Mouse (Mus musculus) left cerebral cortex, adult 11 months (tissue): ENCODE measurements around the gene Gm20431.

Source experiments
- DNase-seq: peaks from one replicate; pipeline ENCODE4 v3.0.0; 2022; ENCODE audit warnings: low spot score

The Gm20431 gene

DNA sequence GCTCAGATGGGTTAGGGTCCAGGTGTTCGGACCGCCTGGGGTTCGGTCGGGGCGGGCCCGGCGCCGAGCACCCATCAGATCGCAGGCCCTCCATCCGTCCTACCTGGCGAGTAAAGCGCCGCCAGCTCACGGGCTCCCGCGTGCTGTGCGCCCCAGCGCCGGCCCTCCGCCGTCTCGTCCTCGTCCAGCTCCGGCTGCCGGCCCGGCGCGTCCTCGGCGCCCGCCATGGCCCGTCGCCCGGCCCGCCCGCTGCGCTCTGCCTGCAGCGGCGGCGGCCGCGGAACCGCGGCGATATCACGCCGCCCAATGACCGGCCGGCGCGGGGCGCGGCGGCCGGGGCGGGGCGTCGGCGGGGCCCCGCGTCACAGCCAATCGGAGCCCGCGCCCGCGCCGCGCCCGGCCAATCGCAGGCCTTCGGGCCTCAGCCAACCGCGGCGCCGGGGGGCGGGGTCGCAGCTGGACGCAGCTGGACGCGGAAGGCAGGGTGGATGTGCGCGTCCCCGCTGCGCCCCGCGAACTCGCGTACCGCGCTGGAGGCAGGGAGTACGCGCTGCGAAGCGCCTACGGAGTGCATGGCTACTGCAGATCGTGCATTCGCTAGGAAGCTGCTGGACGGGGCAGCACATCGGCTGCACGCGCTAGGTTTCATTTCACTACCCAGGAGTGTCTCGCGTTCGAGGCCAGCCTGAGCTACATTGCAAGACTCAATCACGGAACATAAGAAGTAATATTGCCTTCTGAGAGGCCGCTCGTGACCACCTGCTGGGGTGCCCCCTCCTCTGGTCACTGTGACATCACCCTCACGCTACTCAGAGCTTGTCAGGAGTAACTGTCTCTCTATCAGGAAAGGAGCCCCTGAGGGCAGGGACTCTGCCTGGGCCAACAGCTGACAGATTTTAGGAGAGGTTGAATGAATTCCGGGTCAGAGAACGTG, at the start of gene Gm20431:
Gene Gm20431, minus strand, starts transcription at position 227 of the 934 bp plus-strand sequence.
- peak; percentile 90 for DNase-seq

DNA sequence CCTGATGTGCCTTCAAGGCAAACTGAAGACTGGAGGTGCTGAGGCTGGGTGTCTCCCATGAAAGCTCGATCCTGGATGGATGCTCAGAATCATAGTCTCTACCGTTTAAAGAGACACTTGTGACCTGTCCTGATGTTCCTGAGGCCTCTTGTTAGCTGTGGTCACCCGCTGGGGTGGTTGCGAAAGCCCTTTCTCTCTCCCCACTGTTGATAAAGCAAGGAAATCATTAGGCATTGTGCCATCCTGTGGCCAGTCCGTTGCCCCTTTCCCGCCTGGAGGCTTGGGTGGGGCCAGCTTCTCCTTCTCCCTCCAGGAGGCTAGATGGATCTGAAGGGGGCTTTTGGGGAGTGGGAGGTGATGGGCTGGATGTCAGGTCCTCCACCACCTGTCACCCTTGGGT, 49.3 kb upstream of the Gm20431 start:
- DNase-seq, result no peak

DNA sequence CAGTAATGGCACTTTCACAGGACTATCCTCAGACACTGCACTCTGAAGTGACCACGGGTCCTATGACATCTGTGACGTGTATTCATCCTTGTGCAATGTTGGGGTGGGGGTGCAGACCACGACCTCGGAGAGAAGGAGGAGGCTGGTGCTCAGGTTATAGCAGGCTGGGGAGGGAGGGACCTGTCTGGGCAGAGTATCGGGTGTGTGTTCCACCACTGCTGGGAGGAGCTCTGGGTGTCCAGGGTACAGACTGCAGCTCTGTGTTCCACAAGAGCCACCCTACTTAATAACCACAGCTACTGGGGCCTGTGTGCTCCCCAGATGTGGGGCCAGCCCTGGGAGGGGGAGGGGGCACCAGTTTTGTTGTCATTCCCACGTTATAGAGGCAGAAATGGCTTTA, 48.7 kb upstream of the Gm20431 start:
- no peak for DNase-seq

DNA sequence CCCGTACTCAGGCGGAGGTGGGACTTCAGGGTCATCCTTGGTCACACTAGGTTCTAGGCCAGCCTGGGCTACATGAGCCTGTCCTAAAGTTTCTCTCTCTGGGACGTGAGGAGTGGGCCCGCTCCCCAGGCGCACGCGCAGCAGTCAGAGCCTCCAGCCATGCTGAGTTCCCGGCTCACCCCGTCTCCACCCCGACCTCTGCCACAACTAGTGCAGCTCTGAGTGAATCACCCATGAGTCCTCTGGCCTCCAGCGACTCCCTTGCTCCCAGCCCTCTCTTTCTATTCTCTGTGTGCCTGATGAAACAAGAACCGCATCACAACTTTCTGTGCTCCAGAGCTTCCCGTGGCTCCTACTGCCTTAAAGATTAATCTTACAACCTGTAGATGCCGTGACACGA, 47.1 kb upstream of the Gm20431 start:
- DNase-seq, result no peak

DNA sequence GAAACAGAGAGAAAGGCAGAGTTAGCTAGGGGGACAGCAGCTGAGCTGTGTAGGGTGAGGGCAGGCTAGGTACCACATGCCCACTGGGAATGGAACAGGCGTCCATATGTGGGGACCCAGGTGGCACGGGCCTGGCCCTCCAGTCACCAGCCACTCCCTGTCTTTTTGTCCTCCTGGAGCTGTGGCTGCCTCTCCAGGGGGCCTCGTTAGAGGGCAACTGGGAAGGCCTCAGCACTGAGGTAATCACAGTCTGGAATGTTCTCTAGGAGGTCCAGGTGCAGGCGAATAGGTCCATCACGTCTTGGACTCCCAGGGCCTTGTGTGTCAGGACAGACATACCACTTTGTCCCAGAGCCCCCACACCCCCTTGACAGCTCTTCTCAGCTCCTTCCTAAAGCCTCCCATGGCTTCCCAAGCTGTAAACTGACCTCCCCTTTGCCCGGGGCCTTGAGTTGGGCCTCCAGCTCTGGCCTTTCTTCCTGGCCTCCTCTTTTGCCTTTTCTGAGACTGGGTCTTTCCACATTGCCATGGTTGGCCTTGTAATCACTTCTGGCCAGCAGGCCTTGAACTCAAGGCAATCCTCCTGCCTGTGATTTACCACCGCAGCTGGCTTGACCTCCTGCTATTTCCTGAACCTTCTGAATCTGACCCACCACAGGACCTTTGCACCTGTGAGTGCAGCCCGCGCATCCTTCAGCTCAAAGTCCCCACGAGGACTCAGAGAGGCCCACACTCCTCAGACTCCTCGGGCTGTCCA, 45.1 kb upstream of the Gm20431 start:
- no peak for DNase-seq

DNA sequence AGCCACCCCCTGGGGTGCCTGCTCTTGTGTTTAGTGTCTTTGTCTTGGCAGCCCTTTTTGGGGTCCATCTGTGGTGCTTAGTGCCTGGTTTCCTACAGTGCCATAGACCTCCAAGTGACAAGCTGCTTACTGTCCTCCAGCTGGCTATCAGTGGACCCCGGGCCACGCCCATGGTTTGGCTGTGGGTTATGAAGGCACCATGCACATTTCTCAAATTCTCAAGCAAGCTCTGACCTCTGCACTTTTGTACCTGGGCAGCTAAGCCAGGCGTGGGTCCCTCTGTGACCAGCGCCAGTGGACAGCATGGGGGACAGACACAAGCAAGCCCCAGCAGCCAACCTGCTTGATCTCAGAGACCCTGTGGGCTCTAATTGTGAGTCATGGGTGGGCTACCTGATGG, 43.1 kb upstream of the Gm20431 start:
- DNase-seq, result no peak

DNA sequence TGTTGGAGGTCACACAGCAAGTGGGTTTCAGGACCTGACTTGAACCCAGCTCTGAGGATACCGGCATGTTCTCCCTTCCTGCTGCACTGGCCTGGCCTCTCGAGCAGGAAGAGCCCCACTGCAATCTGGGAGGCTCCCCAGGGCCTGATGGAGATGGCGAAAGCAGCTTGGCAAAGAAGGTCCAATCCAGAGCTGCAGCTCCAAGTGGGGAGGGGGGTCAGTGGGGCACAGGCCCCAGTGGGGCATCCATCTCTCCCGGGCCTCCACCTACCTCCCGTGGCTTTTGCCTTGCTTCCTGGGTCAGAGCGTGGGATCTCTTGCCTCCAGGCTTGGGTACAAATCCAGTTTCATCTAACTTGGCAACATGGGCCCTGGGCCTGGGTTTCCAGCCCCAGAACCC, 40.8 kb upstream of the Gm20431 start:
- DNase-seq, result no peak

DNA sequence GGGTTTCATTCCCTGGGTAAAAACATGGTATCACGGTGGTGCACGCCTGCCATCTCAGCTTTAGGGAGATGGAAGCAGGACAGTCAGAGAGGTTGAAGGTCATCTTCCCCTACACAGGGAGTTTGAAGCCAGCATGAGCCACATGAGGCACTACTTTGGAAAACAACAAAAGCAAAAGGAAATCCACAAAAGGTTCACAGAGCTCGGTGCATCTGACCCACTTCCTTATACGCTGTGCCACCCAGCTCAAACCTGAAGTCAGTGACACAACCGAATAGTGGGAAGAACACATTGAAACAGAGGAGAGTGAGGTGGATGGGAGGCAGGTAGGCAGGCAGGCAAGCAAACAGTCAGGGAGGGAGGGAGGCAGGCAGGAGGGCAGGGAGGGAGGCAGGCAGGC, 40.2 kb upstream of the Gm20431 start:
- no peak for DNase-seq

DNA sequence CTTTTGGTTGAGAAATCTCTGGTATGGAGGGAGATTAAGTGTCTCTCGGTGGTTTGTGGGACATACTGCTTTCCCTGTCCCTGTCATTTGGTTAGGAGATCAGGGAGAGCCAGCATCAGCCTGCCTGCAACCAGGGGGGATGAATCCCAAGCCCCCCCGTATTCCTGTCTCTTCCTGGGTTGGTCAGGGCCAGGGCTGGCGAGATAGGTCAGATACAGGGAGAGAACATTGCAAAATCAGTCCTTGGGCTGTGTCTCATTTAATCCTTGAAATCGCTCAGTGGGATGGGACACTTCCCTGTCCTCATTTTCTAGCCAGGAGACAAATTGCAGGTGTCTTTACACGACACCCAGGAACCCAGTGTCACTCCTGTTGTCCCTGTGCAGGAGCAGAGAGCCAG, 38.7 kb upstream of the Gm20431 start:
- no peak for DNase-seq

DNA sequence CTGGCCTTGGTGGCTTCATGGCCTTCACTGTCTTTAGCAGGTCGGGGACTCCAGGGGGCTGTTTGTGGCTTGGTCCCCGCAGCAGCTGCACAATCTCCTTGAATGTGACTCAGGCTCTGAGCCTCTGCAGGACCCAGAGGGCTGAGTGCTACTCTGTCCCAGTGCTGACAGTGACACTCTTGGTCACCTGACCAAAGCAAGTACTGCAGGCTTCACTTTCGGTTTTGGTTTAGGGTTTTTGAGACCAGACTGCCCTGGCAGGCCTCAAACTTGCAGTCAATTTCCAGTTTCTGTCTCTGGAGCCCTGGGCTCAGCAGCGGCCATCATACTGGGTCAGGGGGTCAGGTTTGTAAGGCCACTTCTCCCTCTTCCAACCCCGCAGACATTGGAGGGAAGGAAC, 36.6 kb upstream of the Gm20431 start:
- no peak for DNase-seq

DNA sequence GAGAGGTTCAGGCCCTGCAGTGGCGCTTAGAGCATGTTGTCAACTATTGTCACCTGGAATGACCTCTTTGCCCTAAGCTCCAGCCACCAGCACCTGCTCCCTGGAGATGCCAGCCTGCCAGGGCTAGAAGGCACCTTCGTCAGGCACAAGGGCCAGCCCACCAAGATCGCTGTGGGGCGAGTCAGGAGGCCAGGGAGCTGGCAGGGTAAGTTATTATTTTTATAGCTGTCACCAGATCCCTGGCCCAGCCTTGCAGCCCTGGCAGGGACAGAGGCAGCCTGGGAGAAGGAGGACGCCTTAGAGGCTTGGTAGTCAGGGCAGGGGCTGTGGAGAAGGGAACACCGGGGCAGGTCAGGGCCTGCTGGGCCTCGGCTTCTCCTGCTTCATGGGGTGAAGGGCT, 34.8 kb upstream of the Gm20431 start:
- DNase-seq, result no peak

DNA sequence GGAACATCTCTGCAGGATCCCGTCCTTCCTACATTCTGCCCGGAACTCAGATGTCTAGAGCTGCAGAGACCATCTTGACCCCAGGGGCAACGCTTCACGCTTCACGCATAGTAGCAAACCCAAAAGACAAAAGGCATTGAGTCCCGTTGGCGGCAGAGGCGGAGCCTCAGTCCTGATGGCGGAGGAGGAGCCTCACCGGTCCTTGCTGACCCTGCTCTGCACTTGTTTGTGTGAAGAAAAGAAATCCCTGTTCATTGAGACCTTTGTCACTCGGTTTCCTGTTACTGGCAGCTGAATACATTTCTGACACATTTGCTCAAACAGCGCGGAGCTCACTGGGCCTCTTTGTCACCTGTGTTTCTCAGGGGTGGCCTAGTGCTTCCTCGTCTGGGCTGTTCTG, 34.2 kb upstream of the Gm20431 start:
- no peak for DNase-seq

DNA sequence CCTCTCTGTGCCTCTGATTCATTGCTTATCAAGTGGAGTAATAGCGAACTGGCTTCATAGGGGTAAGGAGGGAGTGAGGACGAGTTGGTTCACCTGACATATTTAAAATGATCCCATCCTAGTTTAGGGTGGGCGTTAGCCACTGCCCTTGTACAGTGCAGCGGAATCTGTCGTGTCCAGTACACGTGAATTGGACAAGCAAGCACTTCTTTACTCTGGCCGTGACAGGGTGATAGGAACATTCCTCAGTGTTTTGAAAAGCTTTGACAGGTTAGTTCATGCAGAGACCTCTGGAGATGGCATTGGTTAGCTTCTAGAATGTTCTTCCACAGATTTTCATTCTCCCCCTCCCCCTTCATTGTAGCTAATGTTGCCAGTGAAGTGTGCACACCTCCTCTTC, 33.7 kb upstream of the Gm20431 start:
- DNase-seq, result no peak

DNA sequence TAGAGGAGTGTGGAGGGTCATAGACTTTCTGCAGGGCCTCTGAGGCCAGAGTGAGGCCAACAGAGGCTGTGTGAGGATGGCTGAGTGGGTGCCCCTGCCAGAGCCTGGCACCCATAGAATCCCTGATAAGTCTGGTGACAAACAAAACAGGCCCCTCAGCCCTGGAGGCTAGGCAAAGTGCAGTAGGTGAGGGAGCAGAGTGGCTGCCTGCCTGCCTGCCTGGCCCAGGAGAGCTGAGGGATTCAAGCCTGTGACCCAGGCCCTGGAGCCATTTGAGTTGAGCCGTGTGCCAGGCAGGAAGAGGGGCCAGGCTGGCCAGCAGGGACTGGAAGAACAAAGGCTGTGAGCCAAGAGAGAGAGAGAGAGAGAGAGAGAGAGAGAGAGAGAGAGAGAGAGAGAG, 32.9 kb upstream of the Gm20431 start:
- DNase-seq, result no peak

DNA sequence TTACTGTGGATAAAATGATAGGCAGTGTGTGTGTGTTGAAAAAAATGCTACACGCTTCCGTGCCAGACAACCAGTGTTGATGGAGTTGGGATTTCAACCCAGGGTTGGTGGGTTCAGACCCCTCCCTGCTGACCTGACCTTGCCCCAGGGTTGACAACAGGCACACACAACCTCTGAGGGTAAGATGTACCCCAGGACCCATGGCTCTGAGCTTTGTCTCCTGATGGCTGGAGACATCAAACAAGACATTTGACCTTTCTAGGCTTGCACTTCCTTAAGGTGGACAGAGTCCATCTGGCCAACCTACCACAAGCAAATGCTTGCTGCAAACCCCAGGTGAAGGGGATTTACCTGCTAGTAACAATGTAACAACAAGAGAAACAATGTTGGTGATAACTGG, 32.2 kb upstream of the Gm20431 start:
- no peak for DNase-seq

DNA sequence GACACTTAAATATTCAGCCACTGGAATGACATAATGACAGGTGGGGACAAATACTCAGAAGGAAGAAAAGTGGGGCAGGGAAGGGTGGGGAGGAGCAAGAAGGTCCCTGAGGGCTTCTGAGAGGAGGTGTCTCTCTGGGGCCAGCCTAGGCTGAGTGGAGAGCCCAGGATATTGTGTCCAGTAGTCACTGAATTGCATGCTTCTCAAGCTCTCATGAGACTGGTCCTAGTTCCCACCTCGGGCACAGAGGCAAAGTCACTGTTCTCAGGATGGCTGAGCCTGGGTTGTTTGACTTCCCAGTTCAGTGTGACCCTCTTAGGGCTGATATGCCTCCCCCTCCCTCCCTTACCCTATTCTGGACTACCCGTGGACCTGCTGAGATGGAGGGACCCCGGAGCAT, 31.5 kb upstream of the Gm20431 start:
- no peak for DNase-seq

DNA sequence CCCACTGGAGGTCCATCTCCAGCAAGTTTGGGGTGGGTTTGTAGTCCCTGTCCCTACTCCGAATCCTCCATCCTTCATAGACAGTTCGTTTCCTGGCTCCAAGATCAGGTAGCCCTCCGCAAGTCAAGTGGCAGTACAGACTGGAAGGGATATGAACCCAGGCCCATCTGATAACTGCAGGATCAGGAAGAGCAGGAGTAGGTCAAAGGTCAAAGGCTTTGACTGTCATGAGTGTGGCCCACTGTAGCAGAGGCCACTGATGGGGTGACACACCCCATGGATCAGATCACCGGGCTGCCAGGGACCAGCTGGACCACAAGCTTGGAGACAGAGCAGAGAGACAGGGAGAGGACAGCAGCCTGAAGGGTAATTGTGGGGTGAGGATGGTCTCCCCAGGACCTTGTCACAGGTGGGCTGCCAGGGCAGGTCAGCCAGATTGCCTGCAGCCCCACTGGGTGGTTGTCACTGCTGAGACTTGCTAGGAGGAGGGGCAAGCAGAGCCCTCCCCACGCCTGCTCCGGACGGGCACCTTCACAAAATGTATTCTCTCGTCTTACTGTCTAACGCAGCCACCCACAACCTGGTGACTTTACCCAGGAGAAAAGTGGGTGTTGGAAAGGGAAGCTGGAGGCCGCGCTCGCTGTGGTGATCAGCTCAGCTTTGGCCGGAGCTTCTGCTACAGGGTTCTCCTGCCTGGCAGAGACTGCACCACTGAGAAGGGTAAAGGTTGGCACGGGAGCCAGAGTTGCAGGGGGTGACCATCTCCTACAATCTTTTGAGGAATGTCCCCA, 30.8 kb upstream of the Gm20431 start:
- no peak for DNase-seq

DNA sequence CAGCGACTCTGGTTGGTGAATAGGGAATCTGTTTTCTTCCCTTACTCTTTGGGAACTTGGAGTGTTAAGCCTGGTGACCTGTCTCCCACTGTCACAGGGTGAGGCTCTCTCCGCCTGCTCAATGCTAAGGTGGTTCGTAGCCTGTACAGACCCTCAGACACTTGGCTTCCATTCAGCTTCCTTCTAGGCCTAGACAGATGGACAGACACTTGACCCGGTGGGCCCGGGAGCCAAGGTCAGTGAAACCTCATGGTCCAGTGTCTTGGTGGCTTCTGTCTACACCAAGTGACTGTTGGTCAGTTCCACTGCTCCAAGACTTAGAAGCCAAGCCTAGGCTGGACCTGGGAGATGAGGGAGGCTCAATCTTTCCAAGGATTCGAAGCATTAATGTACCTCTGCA, 30.1 kb upstream of the Gm20431 start:
- no peak for DNase-seq

DNA sequence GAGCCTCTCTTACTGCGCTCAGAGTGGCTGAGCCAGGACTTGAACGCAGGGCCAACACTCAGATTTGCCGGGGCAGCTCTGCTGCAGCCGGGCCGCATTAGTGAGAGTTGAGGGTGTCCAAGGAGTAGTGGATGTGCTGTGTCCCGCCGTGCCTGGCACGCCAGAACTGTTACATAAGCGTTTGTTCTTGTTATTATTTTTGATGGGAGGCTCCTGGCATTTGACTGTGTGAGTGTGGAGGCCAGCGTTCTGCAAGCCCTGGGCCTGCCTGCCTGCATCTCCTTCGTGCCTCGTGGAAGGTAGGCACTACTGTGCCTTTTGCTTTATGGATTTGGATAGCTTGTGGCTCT, 29.6 kb upstream of the Gm20431 start:
- DNase-seq, result no peak

DNA sequence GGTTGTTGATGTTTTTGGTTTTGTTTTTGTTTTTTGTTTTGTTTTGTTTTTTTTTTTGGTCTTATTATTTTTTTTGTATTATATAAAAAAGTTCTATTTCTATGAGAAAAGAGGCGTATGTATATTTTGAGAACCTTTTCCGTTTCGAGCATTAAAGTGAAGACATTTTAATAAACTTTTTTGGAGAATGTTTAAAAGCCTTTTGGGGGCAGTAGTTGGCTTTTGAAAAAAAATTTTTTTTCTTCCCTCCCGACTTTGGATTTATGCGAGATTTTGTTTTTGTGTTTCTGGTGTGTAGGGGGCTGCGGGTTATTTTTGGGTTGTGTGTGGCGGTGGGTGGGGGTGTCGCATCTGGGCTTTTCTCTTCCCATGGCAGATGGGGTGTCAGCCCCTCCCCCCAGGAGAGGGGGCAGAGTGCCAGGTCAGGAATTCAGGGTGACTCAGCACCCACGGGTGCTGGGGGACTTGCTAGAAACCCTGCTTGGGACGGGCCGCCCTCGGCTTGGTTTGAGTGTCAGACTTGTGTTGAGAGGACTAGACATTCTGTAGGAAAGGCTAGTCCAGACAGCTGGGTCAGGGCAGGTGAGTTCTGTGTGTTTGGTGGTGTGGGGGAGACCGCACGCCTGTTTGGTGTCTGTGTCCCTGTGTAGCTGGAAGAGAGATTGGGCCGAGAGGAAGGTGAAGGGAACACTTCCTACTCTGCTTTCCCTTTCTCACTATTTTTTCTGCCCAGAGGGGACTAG, 29.1 kb upstream of the Gm20431 start:
- DNase-seq, result no peak

DNA sequence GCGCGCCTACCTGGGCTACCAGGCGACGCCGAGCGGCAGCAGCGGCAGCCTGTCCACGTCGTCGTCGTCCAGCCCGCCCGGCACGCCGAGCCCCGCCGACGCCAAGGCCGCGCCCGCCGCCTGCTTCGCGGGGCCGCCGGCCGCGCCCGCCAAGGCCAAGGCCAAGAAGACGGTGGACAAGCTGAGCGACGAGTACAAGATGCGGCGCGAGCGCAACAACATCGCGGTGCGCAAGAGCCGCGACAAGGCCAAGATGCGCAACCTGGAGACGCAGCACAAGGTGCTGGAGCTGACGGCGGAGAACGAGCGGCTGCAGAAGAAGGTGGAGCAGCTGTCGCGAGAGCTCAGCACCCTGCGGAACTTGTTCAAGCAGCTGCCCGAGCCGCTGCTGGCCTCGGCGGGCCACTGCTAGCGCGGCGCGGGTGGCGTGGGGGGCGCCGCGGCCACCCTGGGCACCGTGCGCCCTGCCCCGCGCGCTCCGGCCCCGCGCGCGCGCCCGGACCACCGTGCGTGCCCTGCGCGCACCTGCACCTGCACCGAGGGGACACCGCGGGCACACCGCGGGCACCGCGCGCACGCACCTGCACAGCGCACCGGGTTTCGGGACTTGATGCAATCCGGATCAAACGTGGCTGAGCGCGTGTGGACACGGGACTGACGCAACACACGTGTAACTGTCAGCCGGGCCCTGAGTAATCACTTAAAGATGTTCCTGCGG, 28.4 kb upstream of the Gm20431 start, which contains the start of gene Tmem189:
Gene Tmem189, minus strand, starts transcription at position 322 of the 718 bp plus-strand sequence.
- DNase-seq, result peak; percentile 64
